Mouse (Mus musculus) heart, postnatal 14 days (tissue): ENCODE data around the gene Zc3h6. TPM values are rescaled to one million over a fixed set of nuclear protein-coding genes. Genes with fewer than 3 reads are reported as not detected.

Experiments
- DNase-seq, 2 experiments: peaks; one replicate each; pipeline ENCODE4 v3.0.0; 2021 to 2022
- intact Hi-C: fragments of 180-260 bp; cut with DNase I; formaldehyde crosslinking; loops from one replicate; pipeline ENCODE4 v1.15.1; 2025
- total RNA-seq, 2 experiments: library from RNA; stranded (reverse); gene quantifications; 2 replicates each; pipeline ENCODE4 v1.2.3; 2021

Gene Zc3h6
- total RNA-seq, 2 experiments from 2014 or later = 3.6 to 4.8 TPM

- DNase-seq = peak in 1 of 2 experiments; percentile 20
- intact Hi-C loops = loop anchor here (2.0 to 5.0 kb wide), 3 partner anchors 62 to 250 kb away; no protein-coding TSS in a partner anchor
These were observed 41.7 kb downstream of the Zc3h6 start for GRCm38 (mm10) chr2:129008867-129009266.

- no peak for DNase-seq
- intact Hi-C loops = no loop called here
These were observed 52.9 kb downstream of the Zc3h6 start for GRCm38 (mm10) chr2:129020106-129020505.

GRCm38 (mm10) chr2:129024820-129025219, 57.6 kb downstream of the Zc3h6 start:
- intact Hi-C loops = no loop called here
- DNase-seq = no peak

GRCm38 (mm10) chr2:129035381-129035780, 68.2 kb downstream of the Zc3h6 start:
- no peak for DNase-seq
- intact Hi-C loops = no loop called here

- DNase-seq = peak in 1 of 2 experiments; percentile 5
- intact Hi-C loops = no loop called here
These were observed 71.3 kb downstream of the Zc3h6 start for GRCm38 (mm10) chr2:129038426-129038936.

- peak; percentile 13 to 36 for DNase-seq
- intact Hi-C loops = no loop called here
These were observed 71.9 kb downstream of the Zc3h6 start for GRCm38 (mm10) chr2:129038937-129039631.

- intact Hi-C loops = no loop called here
- DNase-seq = peak; percentile 7 to 8
These were observed 73.4 kb downstream of the Zc3h6 start for GRCm38 (mm10) chr2:129040567-129040966.

GRCm38 (mm10) chr2:129046172-129046845, 79.1 kb downstream of the Zc3h6 start:
- peak; percentile 16 to 26 for DNase-seq
- intact Hi-C loops = no loop called here

- intact Hi-C loops = no loop called here
- no peak for DNase-seq
These were observed 79.6 kb downstream of the Zc3h6 start for GRCm38 (mm10) chr2:129046846-129047196.

- intact Hi-C loops = no loop called here
- DNase-seq = no peak
These were observed 80.6 kb downstream of the Zc3h6 start, which contains the start of gene Vinac1 for GRCm38 (mm10) chr2:129047811-129048210. Vinac1 (minus strand) TSS chr2:129048172.

GRCm38 (mm10) chr2:129052451-129052983, 85.3 kb downstream of the Zc3h6 start:
- DNase-seq = no peak
- intact Hi-C loops = no loop called here

GRCm38 (mm10) chr2:129055741-129056140, 88.5 kb downstream of the Zc3h6 start:
- no peak for DNase-seq
- intact Hi-C loops = no loop called here

GRCm38 (mm10) chr2:129056597-129056996, 89.4 kb downstream of the Zc3h6 start:
- peak; percentile 10 to 27 for DNase-seq
- intact Hi-C loops = no loop called here

GRCm38 (mm10) chr2:129057256-129057655, 90.1 kb downstream of the Zc3h6 start:
- intact Hi-C loops = no loop called here

GRCm38 (mm10) chr2:129057920-129058361, 90.7 kb downstream of the Zc3h6 start:
- no peak for DNase-seq
- intact Hi-C loops = no loop called here

More at GRCm38 (mm10) chr2:129057256-129057655, 90.1 kb downstream of the Zc3h6 start:
- DNase-seq = no peak

GRCm38 (mm10) chr2:129061456-129062059, 94.4 kb downstream of the Zc3h6 start:
- no peak for DNase-seq
- intact Hi-C loops = no loop called here

GRCm38 (mm10) chr2:129065437-129066282, 98.5 kb downstream of the Zc3h6 start, which contains the start of gene Ttl:
Ttl (plus strand) TSS chr2:129065942.
- DNase-seq = peak; percentile 86 to 87
- intact Hi-C loops = no loop called here

- intact Hi-C loops = no loop called here
- DNase-seq = peak; percentile 42 to 53
These were observed 99.1 kb downstream of the Zc3h6 start for GRCm38 (mm10) chr2:129066326-129066725.
